Mouse (Mus musculus) midbrain, postnatal 0 days (tissue): ENCODE measurements around the gene Nr2f6. TPM values are rescaled to one million over a fixed set of nuclear protein-coding genes. Genes with fewer than 3 reads are reported as not detected.

Experiments
- ATAC-seq: fragments of 200-750 bp; cut with Nextera tagmentation; 2 replicates; pipeline ENCODE4 v1.8.0; 2017; ENCODE audit warnings: moderate number of reproducible peaks, mild to moderate bottlenecking, moderate TSS enrichment, moderate library complexity; ENCODE audit not compliant: low FRiP score
- DNase-seq: peaks from one replicate; pipeline ENCODE4 v3.0.0-alpha.2; 2015; ENCODE audit warnings: low spot score
- H3K27ac ChIP-seq: fragments of 300-500 bp; sonication (generic); 2 replicates; pipeline ENCODE4 v1.5.1; 2014; ENCODE audit warnings: low read depth, mild to moderate bottlenecking, low read length, mixed read lengths
- H3K27me3 ChIP-seq: fragments of 300-500 bp; sonication (generic); 2 replicates; pipeline ENCODE4 v1.6.1; 2014; ENCODE audit warnings: low read length, control low read depth, mixed read lengths; ENCODE audit not compliant: insufficient read depth
- H3K36me3 ChIP-seq: fragments of 300-500 bp; sonication (generic); 2 replicates; pipeline ENCODE4 v1.6.1; 2014; ENCODE audit warnings: low read length, control low read depth, mixed read lengths; ENCODE audit not compliant: insufficient read depth
- H3K4me1 ChIP-seq: fragments of 300-500 bp; sonication (generic); 2 replicates; pipeline ENCODE4 v1.6.1; 2014; ENCODE audit warnings: mild to moderate bottlenecking, control low read depth, antibody characterized with exemption, low read length, mixed read lengths; ENCODE audit not compliant: insufficient read depth
- H3K4me2 ChIP-seq: fragments of 300-500 bp; sonication (generic); 2 replicates; pipeline ENCODE4 v1.6.1; 2014; ENCODE audit warnings: low read depth, mild to moderate bottlenecking, low read length, mixed read lengths; ENCODE audit not compliant: poor library complexity, severe bottlenecking
- H3K4me3 ChIP-seq: fragments of 300-500 bp; sonication (generic); 2 replicates; pipeline ENCODE4 v1.5.1; 2014; ENCODE audit warnings: low read depth, mild to moderate bottlenecking, low read length, moderate library complexity
- H3K9ac ChIP-seq: fragments of 300-500 bp; sonication (generic); replicated peaks from 2 replicates; pipeline ENCODE4 v1.6.1; 2014; ENCODE audit warnings: mild to moderate bottlenecking, low read length, moderate library complexity, mixed read lengths; ENCODE audit not compliant: poor library complexity, severe bottlenecking
- H3K9me3 ChIP-seq: fragments of 300-500 bp; sonication (generic); 2 replicates; pipeline ENCODE4 v1.6.1; 2016; ENCODE audit warnings: low read length, control low read depth
- CTCF ChIP-seq: IDR thresholded peaks from 2 replicates; pipeline ENCODE4 v1.5.1; 2016; ENCODE audit warnings: antibody characterized with exemption, mild to moderate bottlenecking
- WGBS: fragments of 180-500 bp; shearing (Covaris S2); extraction: QIAGEN DNeasy Blood & Tissue Kit; methylation state at CpG from one replicate; pipeline ENCODE4 v1.1.7; 2014; 5-methylcytosine and 5-hydroxymethylcytosine counted together
- polyA plus RNA-seq: library from polyadenylated mRNA; unstranded; fragments of >200 nt; fragmentation: Nextera tagmentation; extraction: Ambion mirVana; gene quantifications from 2 replicates; pipeline ENCODE4 v1.2.1, GENCODE M21; 2015
- total RNA-seq: library from RNA; depleted of rRNA; stranded (reverse); fragments of >200 nt; gene quantifications from 2 replicates; pipeline ENCODE4 v1.2.3, GENCODE M21; 2014

The Nr2f6 gene
- total and polyA plus RNA-seq, 2 experiments from 2014 or later: 32.9 to 95.6 TPM

DNA sequence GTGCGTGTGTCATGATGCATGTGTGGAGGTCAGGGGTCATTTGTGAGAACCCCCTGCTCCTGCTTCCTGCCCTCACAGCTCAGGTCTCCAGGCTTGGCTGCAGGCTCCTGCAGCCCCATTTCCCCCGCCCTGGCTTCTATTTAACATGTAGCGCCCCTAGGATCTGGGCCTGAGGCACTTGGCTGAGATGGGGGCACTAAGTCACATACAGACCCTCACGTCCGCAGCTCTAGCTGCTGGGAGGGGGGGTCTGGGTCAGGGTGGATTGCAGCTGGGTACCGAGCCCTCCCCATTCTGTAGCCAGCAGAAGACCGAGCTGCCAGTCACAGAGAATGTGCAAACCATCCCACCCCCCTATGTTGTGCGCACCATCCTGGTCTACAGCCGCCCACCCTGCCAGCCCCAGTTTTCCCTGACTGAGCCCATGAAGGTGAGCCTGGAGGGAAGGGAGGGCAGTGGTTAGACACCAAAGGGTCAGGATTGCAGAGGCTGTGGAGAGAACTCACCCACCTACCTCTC lies 20.7 kb upstream of the Nr2f6 start:
- 91% methylated on average over 9 of the region's 9 CpGs for WGBS
- Histone ChIP-seq H3K4me1 (peaks cover 4% of the 10 kb centered on the region), H3K27me3 (no peaks in the 10 kb centered on the region), H3K36me3 (peaks cover 6% of the 10 kb centered on the region), H3K4me2 (no peak overlapping the region), H3K27ac (no peak overlapping the region), H3K9ac (no peak overlapping the region), H3K9me3 (no peaks in the 10 kb centered on the region), H3K4me3 (no peak overlapping the region)
- TF ChIP-seq CTCF: no peak
- DNase-seq: no peak
- ATAC-seq: no peak

DNA sequence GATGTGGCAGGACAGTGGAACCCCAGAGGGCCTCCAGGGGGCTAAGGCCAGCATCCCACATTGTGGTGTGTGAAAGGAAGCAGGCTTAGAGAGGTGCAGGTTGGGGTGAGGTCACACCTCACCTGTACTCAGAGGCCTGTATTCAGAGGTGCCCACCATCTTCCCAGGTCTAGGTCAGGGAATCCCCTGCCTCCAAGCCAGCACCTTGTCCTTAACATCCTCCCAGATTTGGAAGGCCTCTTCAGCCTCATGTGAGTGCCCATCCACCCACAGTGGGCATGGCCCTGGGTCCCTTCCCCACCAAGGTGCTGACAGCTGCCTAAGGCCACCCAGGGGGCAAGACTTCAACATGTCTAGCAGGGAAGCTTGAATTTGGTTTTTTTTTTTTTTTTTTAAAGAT lies 19.7 kb upstream of the Nr2f6 start:
- no peak for TF ChIP-seq CTCF
- ATAC-seq (no peak), DNase-seq (no peak)
- Histone ChIP-seq H3K9me3 (no peaks in the 10 kb centered on the region), H3K4me3 (no peak overlapping the region), H3K27ac (no peak overlapping the region), H3K9ac (no peak overlapping the region), H3K27me3 (no peaks in the 10 kb centered on the region), H3K36me3 (peaks cover 6% of the 10 kb centered on the region), H3K4me2 (no peak overlapping the region), H3K4me1 (peaks cover 8% of the 10 kb centered on the region)

DNA sequence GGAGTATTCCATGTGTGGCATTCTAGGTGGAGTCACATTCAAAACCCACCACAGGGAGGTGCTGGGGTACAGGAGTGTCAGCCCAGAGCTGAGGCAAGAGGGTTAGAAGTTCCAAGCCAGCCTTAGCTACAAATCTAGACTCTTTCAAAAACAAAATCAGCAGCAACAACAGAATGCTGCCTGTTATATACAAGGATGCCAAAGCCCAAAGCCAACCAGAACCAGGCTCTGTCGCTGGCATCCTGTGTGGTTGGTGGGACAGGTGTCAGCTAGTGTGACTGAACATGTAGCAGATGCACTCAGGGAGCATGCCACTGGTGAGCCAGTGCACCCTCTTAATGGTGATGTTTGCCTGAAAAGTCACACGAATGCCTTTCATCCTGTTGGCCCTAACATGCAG lies 19.1 kb upstream of the Nr2f6 start:
- no peak for TF ChIP-seq CTCF
- DNase-seq (no peak), ATAC-seq (no peak)
- no peak overlapping the region for H3K27ac ChIP-seq
- no peak overlapping the region for H3K4me2 ChIP-seq
- WGBS: 100% methylated on average over 2 of the region's 2 CpGs
- no peak overlapping the region for H3K4me3 ChIP-seq
- H3K27me3 ChIP-seq: no peaks in the 10 kb centered on the region
- peaks cover 6% of the 10 kb centered on the region for H3K36me3 ChIP-seq
- no peak overlapping the region for H3K9ac ChIP-seq
- H3K9me3 ChIP-seq: no peaks in the 10 kb centered on the region
- peaks cover 8% of the 10 kb centered on the region for H3K4me1 ChIP-seq

DNA sequence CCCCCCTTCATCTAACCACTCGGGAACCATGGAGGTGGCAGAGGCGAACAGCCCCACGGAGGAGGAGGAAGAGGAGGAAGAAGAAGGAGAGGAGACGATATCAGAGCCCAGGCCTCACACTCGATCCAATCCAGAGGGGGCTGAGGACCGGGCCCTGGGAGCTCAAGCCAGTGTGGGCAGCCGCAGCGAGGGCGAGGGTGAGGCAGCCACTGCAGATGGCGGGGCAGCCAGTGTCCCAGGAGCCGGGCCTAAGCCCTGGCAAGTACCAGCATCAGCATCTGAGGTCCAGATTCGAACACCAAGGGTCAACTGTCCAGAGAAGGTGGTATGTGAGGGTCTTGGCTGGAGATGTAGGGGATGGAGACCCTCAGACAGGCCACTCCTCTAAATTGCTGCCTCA lies 15.9 kb upstream of the Nr2f6 start:
- DNase-seq (no peak), ATAC-seq (no peak)
- no peak overlapping the region for H3K9ac ChIP-seq
- H3K4me2 ChIP-seq: peak overlapping the region; percentile 88
- 84% methylated on average over 12 of the region's 12 CpGs for WGBS
- no peak for TF ChIP-seq CTCF
- H3K36me3 ChIP-seq: peaks cover 6% of the 10 kb centered on the region
- H3K27me3 ChIP-seq: no peaks in the 10 kb centered on the region
- H3K9me3 ChIP-seq: no peaks in the 10 kb centered on the region
- H3K4me3 ChIP-seq: peak overlapping the region; percentile 61
- peaks cover 8% of the 10 kb centered on the region for H3K4me1 ChIP-seq
- H3K27ac ChIP-seq: no peak overlapping the region

DNA sequence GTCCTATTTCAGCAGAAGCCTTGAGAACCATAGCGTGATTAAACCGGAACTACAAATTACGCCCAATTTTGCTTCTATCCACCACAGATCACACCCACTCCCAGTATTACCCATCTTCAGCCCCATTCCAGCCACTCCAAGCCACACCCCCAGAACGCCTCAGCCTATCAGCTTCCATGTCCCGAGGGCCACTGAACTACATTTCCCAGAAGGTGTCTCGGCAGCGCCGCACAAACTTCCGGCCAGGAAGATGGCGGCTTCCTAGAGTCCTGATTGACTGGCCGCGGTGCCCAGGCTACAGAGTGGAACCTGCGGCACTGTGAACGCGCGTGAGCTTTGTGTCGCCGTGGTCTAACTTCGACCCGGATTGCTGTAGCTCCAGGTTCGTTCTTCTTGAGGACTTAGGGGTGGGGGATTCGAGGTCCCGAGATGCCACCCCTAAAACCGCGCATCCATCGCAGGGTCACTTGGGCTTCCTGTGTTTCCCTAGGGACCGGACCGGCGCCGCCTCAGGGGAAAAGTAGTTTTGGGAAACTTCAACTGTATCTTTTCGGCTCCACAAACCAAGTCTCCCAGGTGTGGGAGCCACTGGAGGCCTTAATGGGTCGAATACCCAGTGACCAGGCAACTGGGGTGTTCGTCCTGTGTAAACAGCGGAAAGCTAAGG lies 15.0 kb upstream of the Nr2f6 start, which contains the start of gene Babam1:
Babam1 (plus strand) TSS at position 223 of the 667 bp plus-strand sequence.
- ATAC-seq (peak; percentile 97), DNase-seq (peak; percentile 98)
- 0 out of 2 replicates have a peak, but pooled peaks have one; percentile 12 for TF ChIP-seq CTCF
- Histone ChIP-seq H3K27me3 (no peaks in the 10 kb centered on the region), H3K4me3 (peak within 1 kb of the TSS; percentile 61), H3K36me3 (peaks cover 6% of the 10 kb centered on the region), H3K9me3 (no peaks in the 10 kb centered on the region), H3K4me1 (peaks cover 8% of the 10 kb centered on the region), H3K9ac (peak within 1 kb of the TSS; percentile 57), H3K4me2 (peak within 1 kb of the TSS; percentile 88), H3K27ac (peak within 1 kb of the TSS; percentile 60; the same call in 1 of the 2 replicates)
- WGBS: under 1% methylated on average over 34 of the region's 34 CpGs

DNA sequence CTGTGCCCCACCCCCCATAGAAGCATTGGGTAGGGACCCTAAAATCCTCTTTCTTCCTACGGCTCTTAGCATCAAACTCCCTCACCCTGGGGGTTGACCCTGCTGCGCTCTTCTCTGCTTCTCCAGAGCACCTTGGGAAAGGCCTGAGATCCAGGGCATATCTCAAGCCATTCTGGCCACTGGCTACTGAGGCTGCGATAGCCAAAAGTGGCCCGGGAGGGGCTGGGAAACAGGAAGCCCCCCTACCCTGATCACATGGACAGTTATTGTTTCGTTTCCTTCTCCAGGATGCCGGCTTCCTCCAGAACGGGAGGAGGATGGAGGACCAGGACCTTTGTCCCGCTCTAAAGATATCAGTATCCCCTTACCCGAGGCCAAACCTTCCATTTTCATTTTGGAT lies 13.9 kb upstream of the Nr2f6 start, which contains the start of gene Ushbp1:
Ushbp1 (minus strand) TSS at position 174 of the 400 bp plus-strand sequence.
- DNase-seq: no peak
- H3K4me1 ChIP-seq: peaks cover 8% of the 10 kb centered on the region
- peak within 1 kb of the TSS; percentile 60; the same call in 1 of the 2 replicates for H3K27ac ChIP-seq
- TF ChIP-seq CTCF: no peak
- peak within 1 kb of the TSS; percentile 61; the same call in 1 of the 2 replicates for H3K4me3 ChIP-seq
- H3K27me3 ChIP-seq: no peaks in the 10 kb centered on the region
- no peak for ATAC-seq
- H3K4me2 ChIP-seq: peak within 1 kb of the TSS; percentile 32
- WGBS: 87% methylated on average over 9 of the region's 9 CpGs
- no peak within 1 kb of the TSS for H3K9ac ChIP-seq
- no peaks in the 10 kb centered on the region for H3K9me3 ChIP-seq
- H3K36me3 ChIP-seq: peaks cover 6% of the 10 kb centered on the region
